Mouse (Mus musculus) myocyte (in vitro differentiated cells): ENCODE measurements around the gene 9130213A22Rik.

Source experiments
- E2F4 ChIP-seq: IDR thresholded peaks from one replicate; pipeline ENCODE4 v1.6.1; 2011; ENCODE audit warnings: mild to moderate bottlenecking, control low read depth, moderate library complexity; ENCODE audit not compliant: insufficient read depth
- MAX ChIP-seq: IDR thresholded peaks from one replicate; pipeline ENCODE4 v1.6.1; 2011; ENCODE audit warnings: low read depth, mild to moderate bottlenecking, control low read depth
- MYOD1 ChIP-seq, 3 experiments: IDR thresholded peaks; one replicate each; pipeline ENCODE4 v1.6.1; 2011; ENCODE audit warnings: control low read depth in 2 of 3, low read depth in 2 of 3, mild to moderate bottlenecking in 2 of 3, moderate library complexity in 1 of 3; ENCODE audit not compliant: insufficient read length in 2 of 3, control insufficient read depth in 1 of 3
- MYOG ChIP-seq, 3 experiments: IDR thresholded peaks; one replicate each; pipeline ENCODE4 v1.6.1; 2011; ENCODE audit warnings: control low read depth in 2 of 3, low read depth in 2 of 3, mild to moderate bottlenecking in 2 of 3; ENCODE audit not compliant: insufficient read length in 2 of 3, control insufficient read depth in 1 of 3, insufficient read depth in 1 of 3
- POLR2A ChIP-seq: IDR thresholded peaks from one replicate; pipeline ENCODE4 v1.6.1; 2011; ENCODE audit warnings: low read depth, mild to moderate bottlenecking, control low read depth, moderate library complexity; ENCODE audit not compliant: insufficient read length
- POLR2AphosphoS2 ChIP-seq: IDR thresholded peaks from one replicate; pipeline ENCODE4 v1.6.1; 2011; ENCODE audit warnings: low read depth, control low read depth; ENCODE audit not compliant: insufficient read length
- REST ChIP-seq: IDR thresholded peaks from one replicate; pipeline ENCODE4 v1.6.1; 2011; ENCODE audit warnings: mild to moderate bottlenecking, control low read depth, moderate library complexity; ENCODE audit not compliant: insufficient read depth, insufficient read length
- TCF12 ChIP-seq: IDR thresholded peaks from one replicate; pipeline ENCODE4 v1.6.1; 2011; ENCODE audit warnings: mild to moderate bottlenecking, control low read depth; ENCODE audit not compliant: poor library complexity, insufficient read depth, severe bottlenecking
- USF1 ChIP-seq: IDR thresholded peaks from one replicate; pipeline ENCODE4 v1.6.1; 2011; ENCODE audit warnings: low read depth, mild to moderate bottlenecking, control low read depth, moderate library complexity

- no peak for TF ChIP-seq POLR2A
- no peak for TF ChIP-seq USF1
- no peak for TF ChIP-seq POLR2AphosphoS2
- no peak for TF ChIP-seq TCF12
- no peak for TF ChIP-seq E2F4
- no peak for TF ChIP-seq REST
- TF ChIP-seq MYOG (IDR thresholded peaks at IDR 0.05; ENCODE audit: control insufficient read depth in 1 of 3, insufficient read depth in 1 of 3, insufficient read length in 2 of 3, low read depth in 2 of 3): no peak
- no peak for TF ChIP-seq MYOD1 (IDR thresholded peaks at IDR 0.05; ENCODE audit: control insufficient read depth in 1 of 3, insufficient read length in 2 of 3, low read depth in 2 of 3)
- TF ChIP-seq MAX: no peak
Observed at GRCm38 (mm10) chr11:69103531-69104435, 18.6 kb downstream of the 9130213A22Rik start.
